Mouse (Mus musculus) liver, embryonic 11.5 days (tissue): ENCODE measurements around the gene Grik1. TPM values are rescaled to one million over a fixed set of nuclear protein-coding genes. Genes with fewer than 3 reads are reported as not detected.

Source experiments
- ATAC-seq: fragments of 200-750 bp; cut with Nextera tagmentation; replicated peaks from 2 replicates; pipeline ENCODE4 v1.8.0; 2017; ENCODE audit warnings: moderate number of reproducible peaks, mild to moderate bottlenecking, moderate TSS enrichment, moderate library complexity; ENCODE audit not compliant: low FRiP score
- DNase-seq: peaks from one replicate; pipeline ENCODE4 v3.0.0-alpha.2; 2017; ENCODE audit warnings: low spot score
- H3K27ac ChIP-seq: fragments of 300-500 bp; sonication (generic); 2 replicates; pipeline ENCODE4 v1.5.1; 2014; ENCODE audit warnings: mild to moderate bottlenecking, low read depth, low read length, control low read depth
- H3K27me3 ChIP-seq: fragments of 300-500 bp; sonication (generic); replicated peaks from 2 replicates; pipeline ENCODE4 v1.6.1; 2014; ENCODE audit warnings: low read length, mixed read lengths; ENCODE audit not compliant: control insufficient read depth, insufficient read depth
- H3K36me3 ChIP-seq: fragments of 300-500 bp; sonication (generic); 2 replicates; pipeline ENCODE4 v1.6.1; 2014; ENCODE audit warnings: mild to moderate bottlenecking, low read length, moderate library complexity, mixed read lengths; ENCODE audit not compliant: control insufficient read depth, insufficient read depth
- H3K4me1 ChIP-seq: fragments of 300-500 bp; sonication (generic); replicated peaks from 2 replicates; pipeline ENCODE4 v1.6.1; 2014; ENCODE audit warnings: low read length, mixed read lengths; ENCODE audit not compliant: control insufficient read depth, insufficient read depth
- H3K4me2 ChIP-seq: fragments of 300-500 bp; sonication (generic); 2 replicates; pipeline ENCODE4 v1.6.1; 2014; ENCODE audit warnings: mild to moderate bottlenecking, control low read depth, moderate library complexity
- H3K4me3 ChIP-seq: fragments of 300-500 bp; sonication (generic); 2 replicates; pipeline ENCODE4 v1.5.1; 2014; ENCODE audit warnings: low read depth, low read length, control low read depth
- H3K9ac ChIP-seq: fragments of 300-500 bp; sonication (generic); 2 replicates; pipeline ENCODE4 v1.6.1; 2014; ENCODE audit warnings: low read depth, low read length, control low read depth
- H3K9me3 ChIP-seq: fragments of 300-500 bp; sonication (generic); 2 replicates; pipeline ENCODE4 v1.6.1; 2016; ENCODE audit warnings: low read length, inconsistent platforms, mixed read lengths; ENCODE audit not compliant: control insufficient read depth
- whole genome bisulfite sequencing: fragments of 180-500 bp; shearing (Covaris S2); extraction: QIAGEN DNeasy Blood & Tissue Kit; methylation state at CpG from one replicate; pipeline ENCODE4 v1.1.7; 2014; 5-methylcytosine and 5-hydroxymethylcytosine counted together
- polyA plus RNA-seq: library from polyadenylated mRNA; unstranded; fragments of >200 nt; fragmentation: Nextera tagmentation; extraction: Ambion mirVana; gene quantifications from 2 replicates; pipeline ENCODE4 v1.2.1, GENCODE M21; 2014

Grik1 gene
- polyA plus RNA-seq, 1 experiment from 2014 or later = 0.33 TPM

- Histone ChIP-seq H3K4me3 (no peak overlapping the region), H3K4me1 (no peaks in the 10 kb centered on the region), H3K9me3 (no peaks in the 10 kb centered on the region), H3K9ac (no peak overlapping the region), H3K4me2 (no peak overlapping the region), H3K36me3 (no peaks in the 10 kb centered on the region), H3K27me3 (no peaks in the 10 kb centered on the region), H3K27ac (no peak overlapping the region)
- no peak for ATAC-seq
- WGBS = 60% methylated on average over 2 of the region's 2 CpGs
- DNase-seq = no peak
These were observed 378.9 kb downstream of the Grik1 start for GRCm38 (mm10) chr16:87911201-87911600.

DNA sequence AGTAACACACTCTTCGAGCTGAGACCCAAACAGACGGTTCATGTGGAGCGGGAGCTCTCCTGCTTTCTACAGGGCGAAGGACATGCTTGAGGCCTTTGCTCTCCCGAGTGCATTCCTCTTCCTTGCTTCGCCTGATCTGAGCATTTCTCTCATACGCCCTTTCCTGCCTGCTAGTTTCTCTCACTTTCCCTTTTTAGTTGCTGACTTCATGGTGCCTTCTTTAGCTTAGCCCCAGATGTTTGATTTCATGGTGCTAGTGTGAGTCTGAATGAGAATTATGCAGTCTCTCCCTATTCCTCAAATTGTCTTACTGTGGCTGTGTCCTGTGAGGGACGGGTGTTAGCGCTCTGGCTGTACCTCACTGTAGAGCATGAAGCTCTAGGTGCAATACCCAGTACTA lies 388.0 kb downstream of the Grik1 start:
- Histone ChIP-seq H3K4me2 (no peak overlapping the region), H3K27me3 (no peaks in the 10 kb centered on the region), H3K36me3 (no peaks in the 10 kb centered on the region), H3K27ac (no peak overlapping the region), H3K4me1 (no peaks in the 10 kb centered on the region), H3K9me3 (no peaks in the 10 kb centered on the region; the same call in 1 of the 2 replicates), H3K4me3 (no peak overlapping the region), H3K9ac (no peak overlapping the region)
- ATAC-seq (no peak), DNase-seq (no peak)
- WGBS = 74% methylated on average over 9 of the region's 9 CpGs

- H3K9ac ChIP-seq = no peak overlapping the region
- H3K4me3 ChIP-seq = no peak overlapping the region
- no peaks in the 10 kb centered on the region for H3K36me3 ChIP-seq
- H3K4me2 ChIP-seq = no peak overlapping the region
- 72% methylated on average over 2 of the region's 2 CpGs for WGBS
- ATAC-seq (no peak), DNase-seq (no peak)
- H3K4me1 ChIP-seq = no peaks in the 10 kb centered on the region
- H3K27me3 ChIP-seq = no peaks in the 10 kb centered on the region
- no peaks in the 10 kb centered on the region; the same call in 1 of the 2 replicates for H3K9me3 ChIP-seq
- H3K27ac ChIP-seq = no peak overlapping the region
These were observed 388.9 kb downstream of the Grik1 start for GRCm38 (mm10) chr16:87901189-87901588.

DNA sequence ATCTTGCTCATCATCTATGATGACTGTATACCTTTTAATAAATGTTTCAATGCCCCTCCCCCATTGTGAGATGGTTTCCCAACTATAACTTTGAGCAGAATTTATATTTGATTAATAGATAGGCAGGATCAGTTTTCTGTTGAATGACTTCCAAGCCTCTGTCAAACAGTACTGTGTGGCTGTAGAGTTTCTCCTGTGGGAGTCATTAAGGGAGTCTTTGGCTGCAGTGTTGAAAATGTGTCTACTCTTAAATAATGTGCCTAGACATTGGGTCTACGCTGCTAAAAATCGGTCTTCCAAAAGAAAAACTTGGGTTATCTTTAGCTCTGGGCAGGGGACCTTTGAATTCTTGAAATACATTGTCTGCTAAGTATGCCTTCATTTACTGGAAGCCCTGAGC lies 414.1 kb downstream of the Grik1 start:
- no peak overlapping the region for H3K27ac ChIP-seq
- ATAC-seq = no peak
- H3K9ac ChIP-seq = no peak overlapping the region
- no peak for DNase-seq
- no peaks in the 10 kb centered on the region for H3K27me3 ChIP-seq
- no peak overlapping the region for H3K4me3 ChIP-seq
- H3K4me2 ChIP-seq = no peak overlapping the region
- H3K36me3 ChIP-seq = no peaks in the 10 kb centered on the region
- no peaks in the 10 kb centered on the region for H3K9me3 ChIP-seq
- H3K4me1 ChIP-seq = no peaks in the 10 kb centered on the region
- WGBS = 68% methylated on average over 2 of the region's 2 CpGs

DNA sequence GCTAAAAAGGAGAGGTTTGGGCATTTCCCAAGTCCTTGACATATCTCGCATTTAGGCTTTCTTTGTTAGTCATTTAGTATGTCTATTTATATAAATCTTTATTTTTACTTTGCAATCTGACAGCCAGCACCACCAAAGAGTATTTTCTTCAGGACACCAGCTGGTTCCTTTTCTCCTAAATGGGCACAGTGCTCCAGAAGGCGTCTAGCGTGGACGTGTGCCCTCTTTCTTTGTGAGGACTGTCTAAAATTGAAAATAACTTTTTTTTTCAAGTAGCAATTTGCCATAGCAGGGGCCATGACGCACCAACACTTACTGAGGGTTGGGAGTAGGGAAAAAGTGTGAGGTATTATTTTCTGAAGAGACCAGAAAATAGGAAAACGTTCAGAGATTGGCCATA lies 425.5 kb downstream of the Grik1 start:
- WGBS = 82% methylated on average over 6 of the region's 6 CpGs
- no peak overlapping the region for H3K9ac ChIP-seq
- H3K36me3 ChIP-seq = no peaks in the 10 kb centered on the region
- H3K4me3 ChIP-seq = no peak overlapping the region
- H3K27ac ChIP-seq = no peak overlapping the region
- no peaks in the 10 kb centered on the region for H3K4me1 ChIP-seq
- no peak overlapping the region for H3K4me2 ChIP-seq
- no peaks in the 10 kb centered on the region for H3K9me3 ChIP-seq
- ATAC-seq (no peak), DNase-seq (no peak)
- H3K27me3 ChIP-seq = no peaks in the 10 kb centered on the region

GRCm38 (mm10) chr16:87861722-87862121 lies 428.3 kb downstream of the Grik1 start:
- ATAC-seq = no peak
- no peak overlapping the region for H3K4me2 ChIP-seq
- no peak overlapping the region for H3K4me3 ChIP-seq
- H3K27ac ChIP-seq = no peak overlapping the region
- DNase-seq = no peak
- H3K9ac ChIP-seq = no peak overlapping the region
- H3K36me3 ChIP-seq = no peaks in the 10 kb centered on the region
- H3K27me3 ChIP-seq = no peaks in the 10 kb centered on the region
- no peaks in the 10 kb centered on the region for H3K4me1 ChIP-seq
- H3K9me3 ChIP-seq = no peaks in the 10 kb centered on the region
- 84% methylated on average over 1 of the region's 1 CpGs for WGBS

DNA sequence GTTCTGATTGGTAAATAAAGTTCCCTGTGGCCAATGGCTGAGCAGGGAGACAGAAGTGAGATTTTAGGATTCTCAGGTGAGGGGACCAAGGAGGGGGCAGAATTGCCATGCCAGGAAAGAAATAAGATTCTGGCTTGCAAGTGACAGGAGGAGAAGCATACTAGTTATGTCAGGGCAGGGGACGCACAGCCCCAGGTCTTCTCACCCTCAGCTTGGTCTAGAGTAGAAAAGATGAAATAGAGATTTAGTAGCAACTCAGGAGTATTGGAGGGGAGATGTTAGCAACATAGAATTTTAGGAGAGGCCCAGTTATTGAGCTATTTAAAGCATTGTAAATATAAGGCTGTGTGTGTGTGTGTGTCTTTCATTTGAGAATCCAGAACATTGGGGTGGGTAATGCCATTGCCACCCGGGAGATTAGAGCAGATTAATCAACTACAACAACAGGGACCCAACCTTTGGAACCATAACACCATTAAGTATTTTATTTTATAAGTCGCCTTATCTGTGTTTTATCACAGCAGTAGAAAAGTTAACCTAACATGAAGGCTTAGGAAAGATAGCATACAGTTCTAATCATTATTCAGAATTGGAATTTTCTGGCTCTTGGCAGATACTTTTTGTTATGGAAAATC lies 436.5 kb downstream of the Grik1 start:
- no peak for ATAC-seq
- Histone ChIP-seq H3K36me3 (no peaks in the 10 kb centered on the region), H3K27me3 (no peaks in the 10 kb centered on the region), H3K4me1 (no peaks in the 10 kb centered on the region), H3K4me2 (no peak overlapping the region), H3K4me3 (no peak overlapping the region), H3K27ac (no peak overlapping the region), H3K9ac (no peak overlapping the region), H3K9me3 (no peaks in the 10 kb centered on the region)
- 82% methylated on average over 3 of the region's 3 CpGs for WGBS
- no peak for DNase-seq

GRCm38 (mm10) chr16:87851550-87851949 lies 438.5 kb downstream of the Grik1 start:
- Histone ChIP-seq H3K9me3 (no peaks in the 10 kb centered on the region), H3K9ac (no peak overlapping the region), H3K4me2 (no peak overlapping the region), H3K36me3 (no peaks in the 10 kb centered on the region), H3K27me3 (no peaks in the 10 kb centered on the region), H3K4me3 (no peak overlapping the region), H3K27ac (no peak overlapping the region), H3K4me1 (no peaks in the 10 kb centered on the region)
- 79% methylated on average over 2 of the region's 2 CpGs for WGBS
- ATAC-seq (no peak), DNase-seq (no peak)

- WGBS = 74% methylated on average over 3 of the region's 3 CpGs
- H3K4me2 ChIP-seq = no peak overlapping the region
These were observed 441.3 kb downstream of the Grik1 start for GRCm38 (mm10) chr16:87848799-87849198.

More at GRCm38 (mm10) chr16:87848799-87849198, 441.3 kb downstream of the Grik1 start:
- ATAC-seq (no peak), DNase-seq (no peak)
- no peak overlapping the region for H3K9ac ChIP-seq
- H3K9me3 ChIP-seq = no peaks in the 10 kb centered on the region
- no peaks in the 10 kb centered on the region for H3K36me3 ChIP-seq
- no peaks in the 10 kb centered on the region for H3K27me3 ChIP-seq
- H3K27ac ChIP-seq = no peak overlapping the region
- no peaks in the 10 kb centered on the region for H3K4me1 ChIP-seq
- H3K4me3 ChIP-seq = no peak overlapping the region
